In genomic region chr13:51379596-51379995, GRCm38 (mm10) we compare ENCODE assay signal across 11 mouse cellular contexts. TPM values are rescaled to one million over a fixed set of nuclear protein-coding genes. Genes with fewer than 3 reads are reported as not detected.
A peak's percentile ranks its signal among the peaks of the same experiment; 100 is the strongest.
DNase-seq lines count a peak whose midpoint lies in the region; ATAC-seq and TF ChIP-seq lines count a peak whose summit lies in the region.
"Had no signal": no experiment of that assay in that cellular context is flagged by ENCODE, and none has a peak within 500 bp of the region (broad histone marks: within the 10 kb centered on the region; RNA-seq: fewer than 3 reads in every experiment).

No protein-coding gene starts in this region.

- no peak for TF ChIP-seq CTCF in forebrain, postnatal 0 days (IDR thresholded peaks at IDR 0.05; ENCODE audit: low read depth)

- no peaks in the 10 kb centered on the region for H3K27me3 ChIP-seq in forebrain, embryonic 11.5 days (ENCODE audit: control insufficient read depth, insufficient read depth, low read length)
- no peaks in the 10 kb centered on the region for H3K27me3 ChIP-seq in forebrain, postnatal 0 days (ENCODE audit: insufficient read depth, low read length)
- no peaks in the 10 kb centered on the region for H3K27me3 ChIP-seq in kidney, embryonic 16.5 days (ENCODE audit: insufficient read depth, low read length)
- H3K27me3 ChIP-seq: liver, embryonic 12.5 days had no signal

- H3K36me3 ChIP-seq in forebrain, embryonic 11.5 days (ENCODE audit: control insufficient read depth, insufficient read depth, low read length) = no peaks in the 10 kb centered on the region
- H3K36me3 ChIP-seq in forebrain, postnatal 0 days (ENCODE audit: insufficient read depth) = no peaks in the 10 kb centered on the region
- no peaks in the 10 kb centered on the region for H3K36me3 ChIP-seq in kidney, embryonic 16.5 days (ENCODE audit: insufficient read depth, low read length)
- H3K36me3 ChIP-seq: liver, embryonic 12.5 days had no signal

- no peak overlapping the region for H3K4me3 ChIP-seq in forebrain, embryonic 11.5 days (ENCODE audit: low read depth, low read length)
- H3K4me3 ChIP-seq in forebrain, postnatal 0 days (ENCODE audit: low read depth, low read length) = no peak overlapping the region
- no peak overlapping the region for H3K4me3 ChIP-seq in kidney, embryonic 16.5 days (ENCODE audit: low read length)
- H3K4me3 ChIP-seq: liver, embryonic 12.5 days had no signal

- peak; percentile 59 for DNase-seq in forebrain, embryonic 11.5 days (ENCODE audit: low spot score)
- DNase-seq in forebrain, postnatal 0 days = no peak
- DNase-seq in kidney, adult 9 months = no peak
- DNase-seq in NIH3T3 (ENCODE audit: low read depth) = peak; percentile 50
- peak; percentile 7 to 11 for DNase-seq in kidney, postnatal 36 days
- DNase-seq in thymus, postnatal 4 days = no peak
- DNase-seq: gastrocnemius, postnatal 10 days; midbrain, embryonic 14.5 days had no signal

- no peak for ATAC-seq in forebrain, embryonic 11.5 days (replicated peaks; ENCODE audit: low FRiP score)
- no peak for ATAC-seq in forebrain, postnatal 0 days
- ATAC-seq in kidney, embryonic 16.5 days (ENCODE audit: low FRiP score, low TSS enrichment) = no peak
- ATAC-seq in granulocyte monocyte progenitor cell, adult 5-6 weeks (replicated peaks; ENCODE audit: poor library complexity, severe bottlenecking) = no peak
- ATAC-seq: liver, embryonic 12.5 days had no signal

- no peak overlapping the region for H3K27ac ChIP-seq in forebrain, embryonic 11.5 days (ENCODE audit: low read depth, low read length)
- H3K27ac ChIP-seq in forebrain, postnatal 0 days (ENCODE audit: low read depth, low read length) = no peak overlapping the region
- peak overlapping the region; percentile 39 for H3K27ac ChIP-seq in kidney, embryonic 16.5 days (ENCODE audit: low read length)
- H3K27ac ChIP-seq: liver, embryonic 12.5 days had no signal

- no peak overlapping the region for H3K9ac ChIP-seq in forebrain, embryonic 11.5 days (ENCODE audit: low read length)
- H3K9ac ChIP-seq in forebrain, postnatal 0 days = no peak overlapping the region
- 0 out of 2 replicates have a peak overlapping the region, but pooled peaks have one; percentile 9 for H3K9ac ChIP-seq in kidney, embryonic 16.5 days (replicated peaks; ENCODE audit: low read length)
- H3K9ac ChIP-seq: liver, embryonic 12.5 days had no signal

- H3K9me3 ChIP-seq in forebrain, embryonic 11.5 days (ENCODE audit: control insufficient read depth, low read length) = no peaks in the 10 kb centered on the region
- H3K9me3 ChIP-seq in forebrain, postnatal 0 days (ENCODE audit: low read length) = no peaks in the 10 kb centered on the region
- H3K9me3 ChIP-seq in kidney, embryonic 16.5 days (ENCODE audit: low read length) = no peaks in the 10 kb centered on the region
- H3K9me3 ChIP-seq: liver, embryonic 12.5 days had no signal

- 33% methylated on average over 6 of the region's 6 CpGs for WGBS in forebrain, embryonic 11.5 days
- 47% methylated on average over 6 of the region's 6 CpGs for WGBS in forebrain, postnatal 0 days
- 13% methylated on average over 6 of the region's 6 CpGs for WGBS in kidney, embryonic 16.5 days

- H3K4me2 ChIP-seq in forebrain, embryonic 11.5 days (ENCODE audit: low read depth, low read length, severe bottlenecking) = no peak overlapping the region
- H3K4me2 ChIP-seq in forebrain, postnatal 0 days (ENCODE audit: low read depth) = no peak overlapping the region
- H3K4me2 ChIP-seq in kidney, embryonic 16.5 days (replicated peaks; ENCODE audit: low read depth, low read length) = no peak overlapping the region
- H3K4me2 ChIP-seq: liver, embryonic 12.5 days had no signal

- peaks cover 6% of the 10 kb centered on the region; the same call in 1 of the 2 replicates for H3K4me1 ChIP-seq in forebrain, embryonic 11.5 days (replicated peaks; ENCODE audit: control insufficient read depth, insufficient read depth, low read length)
- H3K4me1 ChIP-seq in forebrain, postnatal 0 days (ENCODE audit: insufficient read depth) = no peaks in the 10 kb centered on the region
- peaks cover 24% of the 10 kb centered on the region for H3K4me1 ChIP-seq in kidney, embryonic 16.5 days (ENCODE audit: insufficient read depth, low read length)

RNA-seq across cellular contexts. Expression of gene S1pr3, which starts 28.8 kb away (rescaled TPM):
- polyA plus RNA-seq in forebrain, embryonic 11.5 days (2014; fragmentation: Nextera tagmentation; extraction: Ambion mirVana) = 47.2 and 48.4 TPM in 2 replicates
- 4.2 and 8.4 TPM in 2 replicates for total RNA-seq in forebrain, postnatal 0 days (2014; rRNA removed)
- 7.4 and 9.6 TPM in 2 replicates for polyA plus RNA-seq in forebrain, postnatal 0 days (2015; fragmentation: Nextera tagmentation; extraction: Ambion mirVana)
- polyA plus RNA-seq in kidney, embryonic 16.5 days (2015; fragmentation: Nextera tagmentation; extraction: Ambion mirVana) = 59.8 and 61.8 TPM in 2 replicates
- total RNA-seq in granulocyte monocyte progenitor cell, adult 5-6 weeks (2014; fragmentation: Nextera tagmentation) = 16.4 and 18.7 TPM in 2 replicates
- total RNA-seq in granulocyte monocyte progenitor cell, adult 5-6 weeks (2017) = 8.9 and 9.8 TPM in 2 replicates

Comparison
In these comparisons a context has a peak if more than half of its experiments do, and no peak if none do; other contexts are left out.
1. DNase-seq: peak in forebrain, embryonic 11.5 days (single experiment), NIH3T3 (single experiment) and kidney, postnatal 36 days (2 of 2); none in forebrain, postnatal 0 days (single experiment), kidney, adult 9 months (single experiment) and thymus, postnatal 4 days (single experiment).